Mouse (Mus musculus): ENCODE results near the gene Scd2. TPM values are rescaled to one million over a fixed set of nuclear protein-coding genes. Genes with fewer than 3 reads are reported as not detected.
A peak's percentile ranks its signal among the peaks of the same experiment; 100 is the strongest.

Scd2 gene
- polyA plus RNA-seq, 1 experiment, result 329 TPM

- H3K4me1 ChIP-seq (ENCODE audit: control insufficient read depth, insufficient read depth, low read length), result peaks cover 8% of the 10 kb centered on the region
- H3K27ac ChIP-seq (ENCODE audit: insufficient read depth, low read length), result no peak overlapping the region
- no peaks in the 10 kb centered on the region for H3K27me3 ChIP-seq (ENCODE audit: control insufficient read depth, insufficient read depth, low read length, poor library complexity, severe bottlenecking)
- no peak overlapping the region for H3K9ac ChIP-seq (ENCODE audit: low read depth, poor library complexity, severe bottlenecking)
- no peaks in the 10 kb centered on the region for H3K36me3 ChIP-seq (ENCODE audit: control insufficient read depth, insufficient read depth, low read length, poor library complexity, severe bottlenecking)
- no peak overlapping the region for H3K4me3 ChIP-seq (ENCODE audit: low read depth, low read length)
- TF ChIP-seq POLR2A (IDR thresholded peaks at IDR 0.05; ENCODE audit: insufficient read depth, low read length) (no peak), EP300 (IDR thresholded peaks at IDR 0.05; ENCODE audit: insufficient read depth, low read depth, low read length) (no peak), CTCF (IDR thresholded peaks at IDR 0.05; ENCODE audit: low read depth, low read length) (no peak)
- H3K9me3 ChIP-seq (replicated peaks; ENCODE audit: control insufficient read depth, insufficient read depth, low read length, poor library complexity, severe bottlenecking), result no peaks in the 10 kb centered on the region
These were observed 33.0 kb upstream of the Scd2 start for GRCm38 (mm10) chr19:44260487-44260886.

GRCm38 (mm10) chr19:44261774-44262173, 31.7 kb upstream of the Scd2 start:
- H3K27me3 ChIP-seq (ENCODE audit: control insufficient read depth, insufficient read depth, low read length, poor library complexity, severe bottlenecking), result no peaks in the 10 kb centered on the region
- no peak overlapping the region for H3K4me3 ChIP-seq (ENCODE audit: low read depth, low read length)
- H3K9ac ChIP-seq (ENCODE audit: low read depth, poor library complexity, severe bottlenecking), result no peak overlapping the region
- H3K4me1 ChIP-seq (ENCODE audit: control insufficient read depth, insufficient read depth, low read length), result peaks cover 8% of the 10 kb centered on the region
- no peaks in the 10 kb centered on the region for H3K36me3 ChIP-seq (ENCODE audit: control insufficient read depth, insufficient read depth, low read length, poor library complexity, severe bottlenecking)
- TF ChIP-seq CTCF (IDR thresholded peaks at IDR 0.05; ENCODE audit: low read depth, low read length) (no peak), EP300 (IDR thresholded peaks at IDR 0.05; ENCODE audit: insufficient read depth, low read depth, low read length) (no peak), POLR2A (IDR thresholded peaks at IDR 0.05; ENCODE audit: insufficient read depth, low read length) (no peak)
- H3K9me3 ChIP-seq (replicated peaks; ENCODE audit: control insufficient read depth, insufficient read depth, low read length, poor library complexity, severe bottlenecking), result no peaks in the 10 kb centered on the region
- H3K27ac ChIP-seq (ENCODE audit: insufficient read depth, low read length), result no peak overlapping the region

- no peaks in the 10 kb centered on the region for H3K27me3 ChIP-seq (ENCODE audit: control insufficient read depth, insufficient read depth, low read length, poor library complexity, severe bottlenecking)
- H3K27ac ChIP-seq (ENCODE audit: insufficient read depth, low read length), result no peak overlapping the region
- no peaks in the 10 kb centered on the region for H3K9me3 ChIP-seq (replicated peaks; ENCODE audit: control insufficient read depth, insufficient read depth, low read length, poor library complexity, severe bottlenecking)
- H3K4me3 ChIP-seq (ENCODE audit: low read depth, low read length), result no peak overlapping the region
- TF ChIP-seq CTCF (IDR thresholded peaks at IDR 0.05; ENCODE audit: low read depth, low read length) (no peak), EP300 (IDR thresholded peaks at IDR 0.05; ENCODE audit: insufficient read depth, low read depth, low read length) (no peak), POLR2A (IDR thresholded peaks at IDR 0.05; ENCODE audit: insufficient read depth, low read length) (no peak)
- H3K9ac ChIP-seq (ENCODE audit: low read depth, poor library complexity, severe bottlenecking), result no peak overlapping the region
- H3K4me1 ChIP-seq (ENCODE audit: control insufficient read depth, insufficient read depth, low read length), result peaks cover 8% of the 10 kb centered on the region
- no peaks in the 10 kb centered on the region for H3K36me3 ChIP-seq (ENCODE audit: control insufficient read depth, insufficient read depth, low read length, poor library complexity, severe bottlenecking)
These were observed 29.9 kb upstream of the Scd2 start for GRCm38 (mm10) chr19:44263581-44263980.

GRCm38 (mm10) chr19:44264226-44264625, 29.2 kb upstream of the Scd2 start:
- Histone ChIP-seq H3K9ac (ENCODE audit: low read depth, poor library complexity, severe bottlenecking) (no peak overlapping the region), H3K4me3 (ENCODE audit: low read depth, low read length) (no peak overlapping the region), H3K27me3 (ENCODE audit: control insufficient read depth, insufficient read depth, low read length, poor library complexity, severe bottlenecking) (no peaks in the 10 kb centered on the region), H3K27ac (ENCODE audit: insufficient read depth, low read length) (no peak overlapping the region), H3K9me3 (replicated peaks; ENCODE audit: control insufficient read depth, insufficient read depth, low read length, poor library complexity, severe bottlenecking) (no peaks in the 10 kb centered on the region), H3K4me1 (ENCODE audit: control insufficient read depth, insufficient read depth, low read length) (peaks cover 6% of the 10 kb centered on the region), H3K36me3 (ENCODE audit: control insufficient read depth, insufficient read depth, low read length, poor library complexity, severe bottlenecking) (no peaks in the 10 kb centered on the region)
- TF ChIP-seq POLR2A (IDR thresholded peaks at IDR 0.05; ENCODE audit: insufficient read depth, low read length) (no peak), EP300 (IDR thresholded peaks at IDR 0.05; ENCODE audit: insufficient read depth, low read depth, low read length) (no peak), CTCF (IDR thresholded peaks at IDR 0.05; ENCODE audit: low read depth, low read length) (no peak)

GRCm38 (mm10) chr19:44265300-44265699, 28.2 kb upstream of the Scd2 start:
- H3K27ac ChIP-seq (ENCODE audit: insufficient read depth, low read length), result peak overlapping the region; percentile 88
- no peaks in the 10 kb centered on the region for H3K9me3 ChIP-seq (replicated peaks; ENCODE audit: control insufficient read depth, insufficient read depth, low read length, poor library complexity, severe bottlenecking)
- no peaks in the 10 kb centered on the region for H3K27me3 ChIP-seq (ENCODE audit: control insufficient read depth, insufficient read depth, low read length, poor library complexity, severe bottlenecking)
- H3K4me1 ChIP-seq (ENCODE audit: control insufficient read depth, insufficient read depth, low read length), result peaks cover 6% of the 10 kb centered on the region
- H3K9ac ChIP-seq (ENCODE audit: low read depth, poor library complexity, severe bottlenecking), result 0 out of 2 replicates have a peak overlapping the region, but pooled peaks have one; percentile 1
- no peak overlapping the region for H3K4me3 ChIP-seq (ENCODE audit: low read depth, low read length)
- H3K36me3 ChIP-seq (ENCODE audit: control insufficient read depth, insufficient read depth, low read length, poor library complexity, severe bottlenecking), result no peaks in the 10 kb centered on the region
- no peak for TF ChIP-seq EP300 (IDR thresholded peaks at IDR 0.05; ENCODE audit: insufficient read depth, low read depth, low read length)
- TF ChIP-seq POLR2A (IDR thresholded peaks at IDR 0.05; ENCODE audit: insufficient read depth, low read length), result no peak
- TF ChIP-seq CTCF (IDR thresholded peaks at IDR 0.05; ENCODE audit: low read depth, low read length), result no peak

- H3K27ac ChIP-seq (ENCODE audit: insufficient read depth, low read length), result peak overlapping the region; percentile 97
- H3K4me3 ChIP-seq (ENCODE audit: low read depth, low read length), result peak overlapping the region; percentile 56; the same call in 1 of the 2 replicates
These were observed 27.6 kb upstream of the Scd2 start for GRCm38 (mm10) chr19:44265911-44266337.

More at GRCm38 (mm10) chr19:44265911-44266337, 27.6 kb upstream of the Scd2 start:
- TF ChIP-seq EP300 (IDR thresholded peaks at IDR 0.05; ENCODE audit: insufficient read depth, low read depth, low read length) (peak; percentile 97), POLR2A (IDR thresholded peaks at IDR 0.05; ENCODE audit: insufficient read depth, low read length) (no peak)
- Histone ChIP-seq H3K9me3 (replicated peaks; ENCODE audit: control insufficient read depth, insufficient read depth, low read length, poor library complexity, severe bottlenecking) (no peaks in the 10 kb centered on the region), H3K9ac (ENCODE audit: low read depth, poor library complexity, severe bottlenecking) (peak overlapping the region; percentile 49; the same call in 1 of the 2 replicates), H3K27me3 (ENCODE audit: control insufficient read depth, insufficient read depth, low read length, poor library complexity, severe bottlenecking) (no peaks in the 10 kb centered on the region), H3K36me3 (ENCODE audit: control insufficient read depth, insufficient read depth, low read length, poor library complexity, severe bottlenecking) (no peaks in the 10 kb centered on the region), H3K4me1 (ENCODE audit: control insufficient read depth, insufficient read depth, low read length) (peaks cover 6% of the 10 kb centered on the region)
